Comparison of ENCODE assay signal across 20 mouse cellular contexts in genomic region chr16:39071431-39071830, GRCm38 (mm10).
A peak's percentile ranks its signal among the peaks of the same experiment; 100 is the strongest.
DNase-seq lines count a peak whose midpoint lies in the region; ATAC-seq and TF ChIP-seq lines count a peak whose summit lies in the region.
"Had no signal": no experiment of that assay in that cellular context is flagged by ENCODE, and none has a peak within 500 bp of the region (broad histone marks: within the 10 kb centered on the region; RNA-seq: fewer than 3 reads in every experiment).

No protein-coding gene starts in this region.

- ATAC-seq in forebrain, embryonic 11.5 days (replicated peaks; ENCODE audit: low FRiP score) = 0 out of 2 replicates have a peak, but pooled peaks have one; percentile 27
- ATAC-seq in forebrain, embryonic 15.5 days (replicated peaks) = no peak; the same call in 1 of the 2 replicates
- 0 out of 2 replicates have a peak, but pooled peaks have one; percentile 5 for ATAC-seq in hindbrain, postnatal 0 days
- ATAC-seq in hindbrain, embryonic 12.5 days (ENCODE audit: low FRiP score) = no peak
- ATAC-seq: inflammation-experienced regulatory T-cells, adult 6 months; intestine, postnatal 0 days had no signal

- no peaks in the 10 kb centered on the region for H3K36me3 ChIP-seq in forebrain, embryonic 11.5 days (ENCODE audit: control insufficient read depth, insufficient read depth, low read length)
- H3K36me3 ChIP-seq in forebrain, embryonic 15.5 days = no peaks in the 10 kb centered on the region
- no peaks in the 10 kb centered on the region for H3K36me3 ChIP-seq in hindbrain, postnatal 0 days (ENCODE audit: insufficient read depth, low read length)
- H3K36me3 ChIP-seq in hindbrain, embryonic 12.5 days = no peaks in the 10 kb centered on the region
- H3K36me3 ChIP-seq: embryonic facial prominence, embryonic 13.5 days; heart, embryonic 13.5 days; hindbrain, embryonic 15.5 days had no signal

- H3K9ac ChIP-seq in forebrain, embryonic 11.5 days (ENCODE audit: low read length) = no peak overlapping the region
- no peak overlapping the region for H3K9ac ChIP-seq in forebrain, embryonic 15.5 days (replicated peaks)
- H3K9ac ChIP-seq in hindbrain, postnatal 0 days (replicated peaks; ENCODE audit: low read length) = no peak overlapping the region
- no peak overlapping the region for H3K9ac ChIP-seq in hindbrain, embryonic 12.5 days
- H3K9ac ChIP-seq: embryonic facial prominence, embryonic 13.5 days; heart, embryonic 13.5 days; hindbrain, embryonic 15.5 days had no signal

- H3K27me3 ChIP-seq in forebrain, embryonic 11.5 days (ENCODE audit: control insufficient read depth, insufficient read depth, low read length) = no peaks in the 10 kb centered on the region
- H3K27me3 ChIP-seq in forebrain, embryonic 15.5 days = no peaks in the 10 kb centered on the region
- H3K27me3 ChIP-seq in hindbrain, postnatal 0 days (ENCODE audit: insufficient read depth, low read length) = no peaks in the 10 kb centered on the region
- no peaks in the 10 kb centered on the region for H3K27me3 ChIP-seq in hindbrain, embryonic 12.5 days
- H3K27me3 ChIP-seq: CH12.LX; embryonic facial prominence, embryonic 13.5 days; heart, embryonic 13.5 days; hindbrain, embryonic 15.5 days had no signal

- H3K9me3 ChIP-seq in forebrain, embryonic 11.5 days (ENCODE audit: control insufficient read depth, low read length) = no peaks in the 10 kb centered on the region
- no peaks in the 10 kb centered on the region for H3K9me3 ChIP-seq in forebrain, embryonic 15.5 days
- H3K9me3 ChIP-seq in hindbrain, postnatal 0 days (ENCODE audit: low read length) = no peaks in the 10 kb centered on the region
- H3K9me3 ChIP-seq in hindbrain, embryonic 12.5 days (replicated peaks) = no peaks in the 10 kb centered on the region
- H3K9me3 ChIP-seq: embryonic facial prominence, embryonic 13.5 days; heart, embryonic 13.5 days; hindbrain, embryonic 15.5 days had no signal

- H3K4me2 ChIP-seq in forebrain, embryonic 11.5 days (ENCODE audit: low read depth, low read length, severe bottlenecking) = no peak overlapping the region
- no peak overlapping the region for H3K4me2 ChIP-seq in forebrain, embryonic 15.5 days (replicated peaks)
- H3K4me2 ChIP-seq in hindbrain, postnatal 0 days (ENCODE audit: low read depth, low read length) = no peak overlapping the region
- no peak overlapping the region for H3K4me2 ChIP-seq in hindbrain, embryonic 12.5 days (replicated peaks)
- H3K4me2 ChIP-seq: embryonic facial prominence, embryonic 13.5 days; heart, embryonic 13.5 days; hindbrain, embryonic 15.5 days had no signal

- intact Hi-C loops in heart, postnatal 36 days (cut with DNase I) = no loop called here

- no peak for TF ChIP-seq CTCF in hindbrain, postnatal 0 days (IDR thresholded peaks at IDR 0.05; ENCODE audit: low read depth)

- DNase-seq in forebrain, embryonic 11.5 days (ENCODE audit: low spot score) = no peak
- no peak for DNase-seq in hindbrain, postnatal 0 days (ENCODE audit: low spot score)
- peak; percentile 87 for DNase-seq in Muller cell, postnatal 12 days (ENCODE audit: inconsistent ontology term)
- peak; percentile 84 for DNase-seq in retina, embryonic 14.5 days (ENCODE audit: low spot score)
- DNase-seq in heart, postnatal 36 days = no peak
- DNase-seq: adrenal gland, adult 2 months; adrenal gland, postnatal 25 days; cerebellum, adult 2 months; cerebellum, postnatal 14 days; gastrocnemius, postnatal 36 days; heart, adult 11 months; heart, postnatal 4 days had no signal

- no peak overlapping the region for H3K4me3 ChIP-seq in forebrain, embryonic 11.5 days (ENCODE audit: low read depth, low read length)
- no peak overlapping the region for H3K4me3 ChIP-seq in forebrain, embryonic 15.5 days
- H3K4me3 ChIP-seq in hindbrain, postnatal 0 days (ENCODE audit: low read length) = no peak overlapping the region
- no peak overlapping the region for H3K4me3 ChIP-seq in hindbrain, embryonic 12.5 days
- H3K4me3 ChIP-seq: embryonic facial prominence, embryonic 13.5 days; heart, embryonic 13.5 days; hindbrain, embryonic 15.5 days had no signal

- 66% methylated on average over 3 of the region's 3 CpGs for WGBS in forebrain, embryonic 11.5 days
- WGBS in forebrain, embryonic 15.5 days = 35% methylated on average over 3 of the region's 3 CpGs
- WGBS in hindbrain, postnatal 0 days = 44% methylated on average over 3 of the region's 3 CpGs
- WGBS in hindbrain, embryonic 12.5 days = 45% methylated on average over 3 of the region's 3 CpGs

- H3K27ac ChIP-seq in forebrain, embryonic 11.5 days (ENCODE audit: low read depth, low read length) = no peak overlapping the region
- no peak overlapping the region for H3K27ac ChIP-seq in forebrain, embryonic 15.5 days (replicated peaks)
- H3K27ac ChIP-seq in hindbrain, postnatal 0 days = no peak overlapping the region
- no peak overlapping the region for H3K27ac ChIP-seq in hindbrain, embryonic 12.5 days
- H3K27ac ChIP-seq: embryonic facial prominence, embryonic 13.5 days; heart, embryonic 13.5 days; hindbrain, embryonic 15.5 days had no signal

- no peaks in the 10 kb centered on the region for H3K4me1 ChIP-seq in forebrain, embryonic 11.5 days (replicated peaks; ENCODE audit: control insufficient read depth, insufficient read depth, low read length)
- 0 out of 2 replicates have a peak, but pooled peaks cover 3% of the 10 kb centered on the region for H3K4me1 ChIP-seq in forebrain, embryonic 15.5 days
- no peaks in the 10 kb centered on the region for H3K4me1 ChIP-seq in hindbrain, postnatal 0 days (ENCODE audit: insufficient read depth, low read length)
- 0 out of 2 replicates have a peak, but pooled peaks cover 7% of the 10 kb centered on the region for H3K4me1 ChIP-seq in hindbrain, embryonic 12.5 days
- H3K4me1 ChIP-seq: embryonic facial prominence, embryonic 13.5 days; heart, embryonic 13.5 days; hindbrain, embryonic 15.5 days had no signal

Comparison
In these comparisons a context has a peak if more than half of its experiments do, and no peak if none do; other contexts are left out.
1. ATAC-seq: peak in forebrain, embryonic 11.5 days (single experiment) and hindbrain, postnatal 0 days (single experiment); none in forebrain, embryonic 15.5 days (single experiment) and hindbrain, embryonic 12.5 days (single experiment).
2. DNase-seq: peak in Muller cell, postnatal 12 days (single experiment) and retina, embryonic 14.5 days (single experiment); none in forebrain, embryonic 11.5 days (single experiment), hindbrain, postnatal 0 days (single experiment) and heart, postnatal 36 days (0 of 2).